Mouse (Mus musculus): ENCODE measurements at regions not wholly inside any gene's neighbourhood (a gene's known extent, or its start where the extent isn't known, plus 50 kb on each side); places are given as distances from the start of the nearest gene placed in this dataset.

- Histone ChIP-seq H3K36me3 (ENCODE audit: insufficient read depth) (no peaks in the 10 kb centered on the region), H3K4me2 (ENCODE audit: low read depth) (no peak overlapping the region), H3K27me3 (ENCODE audit: insufficient read depth, low read length) (no peaks in the 10 kb centered on the region), H3K27ac (ENCODE audit: low read depth, low read length) (no peak overlapping the region), H3K4me3 (ENCODE audit: low read depth, low read length) (no peak overlapping the region), H3K9me3 (ENCODE audit: low read length) (no peaks in the 10 kb centered on the region), H3K9ac (no peak overlapping the region), H3K4me1 (ENCODE audit: insufficient read depth) (no peaks in the 10 kb centered on the region)
- WGBS = 87% methylated on average over 3 of the region's 3 CpGs
- no peak for TF ChIP-seq CTCF (IDR thresholded peaks at IDR 0.05; ENCODE audit: low read depth)
- no peak for ATAC-seq
- DNase-seq = no peak
Measured at GRCm38 (mm10) chr12:97428252-97428651, 831.0 kb downstream of the Galc start.

- Histone ChIP-seq H3K4me3 (ENCODE audit: low read depth, low read length) (no peak overlapping the region), H3K36me3 (ENCODE audit: insufficient read depth) (no peaks in the 10 kb centered on the region), H3K4me2 (ENCODE audit: low read depth) (no peak overlapping the region), H3K9me3 (ENCODE audit: low read length) (no peaks in the 10 kb centered on the region), H3K27me3 (ENCODE audit: insufficient read depth, low read length) (no peaks in the 10 kb centered on the region), H3K4me1 (ENCODE audit: insufficient read depth) (no peaks in the 10 kb centered on the region), H3K27ac (ENCODE audit: low read depth, low read length) (no peak overlapping the region), H3K9ac (no peak overlapping the region)
- ATAC-seq (peak; percentile 51), DNase-seq (no peak)
- TF ChIP-seq CTCF (IDR thresholded peaks at IDR 0.05; ENCODE audit: low read depth) = no peak
- 60% methylated on average over 3 of the region's 3 CpGs for WGBS
Measured at GRCm38 (mm10) chr12:97424726-97425125, 834.5 kb downstream of the Galc start.

- Histone ChIP-seq H3K4me1 (ENCODE audit: insufficient read depth) (no peaks in the 10 kb centered on the region), H3K9me3 (ENCODE audit: low read length) (no peaks in the 10 kb centered on the region), H3K9ac (no peak overlapping the region), H3K27me3 (ENCODE audit: insufficient read depth, low read length) (no peaks in the 10 kb centered on the region), H3K4me3 (ENCODE audit: low read depth, low read length) (no peak overlapping the region), H3K27ac (ENCODE audit: low read depth, low read length) (no peak overlapping the region), H3K4me2 (ENCODE audit: low read depth) (no peak overlapping the region), H3K36me3 (ENCODE audit: insufficient read depth) (no peaks in the 10 kb centered on the region)
- ATAC-seq (no peak), DNase-seq (no peak)
- TF ChIP-seq CTCF (IDR thresholded peaks at IDR 0.05; ENCODE audit: low read depth) = no peak
- WGBS = 19% methylated on average over 3 of the region's 3 CpGs
Measured at GRCm38 (mm10) chr12:97403440-97403839, 855.8 kb downstream of the Galc start.

- WGBS = 12% methylated on average over 10 of the region's 10 CpGs
- H3K4me1 ChIP-seq (ENCODE audit: insufficient read depth) = no peaks in the 10 kb centered on the region
- no peak overlapping the region for H3K4me3 ChIP-seq (ENCODE audit: low read depth, low read length)
- H3K27me3 ChIP-seq (ENCODE audit: insufficient read depth, low read length) = no peaks in the 10 kb centered on the region
- no peak for TF ChIP-seq CTCF (IDR thresholded peaks at IDR 0.05; ENCODE audit: low read depth)
- no peaks in the 10 kb centered on the region for H3K36me3 ChIP-seq (ENCODE audit: insufficient read depth)
- H3K9me3 ChIP-seq (ENCODE audit: low read length) = no peaks in the 10 kb centered on the region
- no peak overlapping the region for H3K4me2 ChIP-seq (ENCODE audit: low read depth)
- no peak for DNase-seq
- H3K9ac ChIP-seq = no peak overlapping the region
- peak overlapping the region; percentile 15; the same call in 1 of the 2 replicates for H3K27ac ChIP-seq (ENCODE audit: low read depth, low read length)
- no peak for ATAC-seq
Measured at GRCm38 (mm10) chr12:97402412-97403396, 856.6 kb downstream of the Galc start.

GRCm38 (mm10) chr12:97398582-97398945, 860.7 kb downstream of the Galc start:
- WGBS = 54% methylated on average over 3 of the region's 3 CpGs
- H3K4me3 ChIP-seq (ENCODE audit: low read depth, low read length) = no peak overlapping the region
- TF ChIP-seq CTCF (IDR thresholded peaks at IDR 0.05; ENCODE audit: low read depth) = no peak
- no peaks in the 10 kb centered on the region for H3K27me3 ChIP-seq (ENCODE audit: insufficient read depth, low read length)
- no peak overlapping the region for H3K4me2 ChIP-seq (ENCODE audit: low read depth)
- no peak overlapping the region for H3K9ac ChIP-seq
- ATAC-seq (no peak), DNase-seq (no peak)
- no peak overlapping the region for H3K27ac ChIP-seq (ENCODE audit: low read depth, low read length)
- no peaks in the 10 kb centered on the region for H3K9me3 ChIP-seq (ENCODE audit: low read length)
- H3K36me3 ChIP-seq (ENCODE audit: insufficient read depth) = no peaks in the 10 kb centered on the region
- H3K4me1 ChIP-seq (ENCODE audit: insufficient read depth) = no peaks in the 10 kb centered on the region

- no peaks in the 10 kb centered on the region for H3K4me1 ChIP-seq (ENCODE audit: insufficient read depth)
- H3K4me2 ChIP-seq (ENCODE audit: low read depth) = no peak overlapping the region
- H3K27me3 ChIP-seq (ENCODE audit: insufficient read depth, low read length) = no peaks in the 10 kb centered on the region
- 63% methylated on average over 5 of the region's 7 CpGs for WGBS
- no peak overlapping the region for H3K9ac ChIP-seq
- DNase-seq (peak; percentile 47), ATAC-seq (peak; percentile 80)
- no peaks in the 10 kb centered on the region for H3K9me3 ChIP-seq (ENCODE audit: low read length)
- no peak overlapping the region for H3K27ac ChIP-seq (ENCODE audit: low read depth, low read length)
- H3K4me3 ChIP-seq (ENCODE audit: low read depth, low read length) = no peak overlapping the region
- H3K36me3 ChIP-seq (ENCODE audit: insufficient read depth) = no peaks in the 10 kb centered on the region
- no peak for TF ChIP-seq CTCF (IDR thresholded peaks at IDR 0.05; ENCODE audit: low read depth)
Measured at GRCm38 (mm10) chr12:97397850-97398581, 861.2 kb downstream of the Galc start.

GRCm38 (mm10) chr12:97361804-97362203, 897.5 kb downstream of the Galc start:
- Histone ChIP-seq H3K9ac (no peak overlapping the region), H3K27ac (ENCODE audit: low read depth, low read length) (no peak overlapping the region), H3K4me2 (ENCODE audit: low read depth) (no peak overlapping the region), H3K27me3 (ENCODE audit: insufficient read depth, low read length) (no peaks in the 10 kb centered on the region), H3K4me3 (ENCODE audit: low read depth, low read length) (no peak overlapping the region), H3K36me3 (ENCODE audit: insufficient read depth) (no peaks in the 10 kb centered on the region), H3K9me3 (ENCODE audit: low read length) (no peaks in the 10 kb centered on the region), H3K4me1 (ENCODE audit: insufficient read depth) (no peaks in the 10 kb centered on the region)
- ATAC-seq (peak; percentile 54), DNase-seq (no peak)
- no peak for TF ChIP-seq CTCF (IDR thresholded peaks at IDR 0.05; ENCODE audit: low read depth)
- WGBS = 30% methylated on average over 3 of the region's 3 CpGs
